Mouse (Mus musculus): ENCODE data around the gene Masp1. TPM values are rescaled to one million over a fixed set of nuclear protein-coding genes. Genes with fewer than 3 reads are reported as not detected.

Masp1 gene
- total RNA-seq, 2 experiments from 2014 or later, result 7.7 to 18.7 TPM

GRCm38 (mm10) chr16:23529186-23529585, 8.6 kb upstream of the Masp1 start:
- no peak for DNase-seq
- intact Hi-C loops (cut with DNase I), result no loop called here
- Histone ChIP-seq H3K4me3 (no peak overlapping the region), H3K27ac (no peak overlapping the region)
- TF ChIP-seq CTCF (IDR thresholded peaks at IDR 0.05), result no peak

- H3K4me3 ChIP-seq, result no peak overlapping the region
- no peak for DNase-seq
- intact Hi-C loops (cut with DNase I), result no loop called here
- no peak overlapping the region for H3K27ac ChIP-seq
- TF ChIP-seq CTCF (IDR thresholded peaks at IDR 0.05), result no peak
Measured at GRCm38 (mm10) chr16:23522081-23522480, 1.5 kb upstream of the Masp1 start.

- intact Hi-C loops (cut with DNase I), result loop anchor here (2.0 kb wide), 1 partner anchor 22 kb away; no protein-coding TSS in a partner anchor
- no peak for TF ChIP-seq CTCF (IDR thresholded peaks at IDR 0.05)
- H3K27ac ChIP-seq, result peak overlapping the region; percentile 92
- peak overlapping the region; percentile 76 for H3K4me3 ChIP-seq
- DNase-seq, result no peak
Measured at GRCm38 (mm10) chr16:23521092-23521491, 477 bp upstream of the Masp1 start.

- TF ChIP-seq CTCF (IDR thresholded peaks at IDR 0.05), result no peak
- no peak for DNase-seq
- intact Hi-C loops (cut with DNase I), result loop anchor here (2.0 kb wide), 1 partner anchor 21 kb away; no protein-coding TSS in a partner anchor
- Histone ChIP-seq H3K4me3 (peak overlapping the region; percentile 76), H3K27ac (peak overlapping the region; percentile 92)
Measured at GRCm38 (mm10) chr16:23519771-23520170, 844 bp downstream of the Masp1 start.

- no peak for TF ChIP-seq CTCF (IDR thresholded peaks at IDR 0.05)
- intact Hi-C loops (cut with DNase I), result no loop called here
- peak overlapping the region; percentile 92 for H3K27ac ChIP-seq
- peak overlapping the region; percentile 76 for H3K4me3 ChIP-seq
- DNase-seq, result peak; percentile 50
Measured at GRCm38 (mm10) chr16:23518567-23519369, 1.8 kb downstream of the Masp1 start.

- Histone ChIP-seq H3K27ac (peak overlapping the region; percentile 92), H3K4me3 (no peak overlapping the region)
- no peak for TF ChIP-seq CTCF (IDR thresholded peaks at IDR 0.05)
- intact Hi-C loops (cut with DNase I), result no loop called here
- DNase-seq, result peak; percentile 34
Measured at GRCm38 (mm10) chr16:23517754-23518566, 2.7 kb downstream of the Masp1 start.

GRCm38 (mm10) chr16:23517230-23517629, 3.4 kb downstream of the Masp1 start:
- Histone ChIP-seq H3K4me3 (no peak overlapping the region), H3K27ac (peak overlapping the region; percentile 92)
- intact Hi-C loops (cut with DNase I), result no loop called here
- no peak for DNase-seq
- no peak for TF ChIP-seq CTCF (IDR thresholded peaks at IDR 0.05)

- no peak for TF ChIP-seq CTCF (IDR thresholded peaks at IDR 0.05)
Measured at GRCm38 (mm10) chr16:23516606-23517005, 4.0 kb downstream of the Masp1 start.

GRCm38 (mm10) chr16:23515766-23516165, 4.8 kb downstream of the Masp1 start:
- Histone ChIP-seq H3K27ac (peak overlapping the region; percentile 92), H3K4me3 (no peak overlapping the region)
- TF ChIP-seq CTCF (IDR thresholded peaks at IDR 0.05), result no peak
- peak; percentile 88 for DNase-seq
- intact Hi-C loops (cut with DNase I), result no loop called here

More at GRCm38 (mm10) chr16:23516606-23517005, 4.0 kb downstream of the Masp1 start:
- no peak for DNase-seq
- peak overlapping the region; percentile 92 for H3K27ac ChIP-seq
- no peak overlapping the region for H3K4me3 ChIP-seq
- intact Hi-C loops (cut with DNase I), result no loop called here

GRCm38 (mm10) chr16:23513401-23513800, 7.2 kb downstream of the Masp1 start:
- H3K4me3 ChIP-seq, result no peak overlapping the region
- no peak overlapping the region for H3K27ac ChIP-seq
- no peak for DNase-seq
- intact Hi-C loops (cut with DNase I), result no loop called here
- no peak for TF ChIP-seq CTCF (IDR thresholded peaks at IDR 0.05)

- no peak for TF ChIP-seq CTCF (IDR thresholded peaks at IDR 0.05)
- DNase-seq, result no peak
- Histone ChIP-seq H3K27ac (no peak overlapping the region), H3K4me3 (no peak overlapping the region)
- intact Hi-C loops (cut with DNase I), result no loop called here
Measured at GRCm38 (mm10) chr16:23511166-23511935, 9.3 kb downstream of the Masp1 start.

GRCm38 (mm10) chr16:23505904-23506687, 14.5 kb downstream of the Masp1 start:
- Histone ChIP-seq H3K4me3 (no peak overlapping the region), H3K27ac (peak overlapping the region; percentile 57)
- intact Hi-C loops (cut with DNase I), result no loop called here
- TF ChIP-seq CTCF (IDR thresholded peaks at IDR 0.05), result no peak
- DNase-seq, result no peak

Data from gastrocnemius, adult 2 months (tissue).